Mouse (Mus musculus): Measurements from ENCODE around the gene Cstad.

DNA sequence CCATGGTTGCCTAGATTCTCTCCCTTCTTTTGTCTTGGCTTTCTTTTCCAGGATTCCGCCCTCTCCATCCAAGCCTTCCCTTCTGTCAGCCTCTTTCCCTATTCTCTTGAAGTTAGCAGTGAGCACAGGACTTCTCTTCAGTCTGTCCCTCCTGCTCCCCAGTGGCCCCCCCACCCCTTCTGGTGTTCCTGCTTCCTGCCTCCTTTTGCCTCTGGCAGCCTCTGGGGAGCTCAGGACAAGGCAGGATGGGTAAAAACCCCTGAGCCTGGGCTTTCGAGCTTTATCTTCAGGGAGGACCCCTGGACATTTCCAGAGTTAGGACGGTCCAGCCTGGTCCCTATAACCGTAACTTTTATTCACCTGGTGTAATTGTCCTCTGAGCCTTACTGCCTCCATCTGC is 58.2 kb downstream of the Cstad start:
- TF ChIP-seq MAX (IDR thresholded peaks at IDR 0.05): no peak
- no peak for TF ChIP-seq CTCF (IDR thresholded peaks at IDR 0.05; ENCODE audit: control insufficient read depth, insufficient read depth, insufficient read length)
- no peak for TF ChIP-seq USF1 (IDR thresholded peaks at IDR 0.05; ENCODE audit: low read depth)
- TF ChIP-seq FOSL1 (IDR thresholded peaks at IDR 0.05; ENCODE audit: insufficient read depth, low read length, poor library complexity, severe bottlenecking): no peak
- no peak for TF ChIP-seq MYOG (IDR thresholded peaks at IDR 0.05; ENCODE audit: control insufficient read depth, extremely low read depth, insufficient read length)
- no peak for TF ChIP-seq CEBPB (IDR thresholded peaks at IDR 0.05; ENCODE audit: low read depth)

Measured in C2C12 (cell line).